Mouse (Mus musculus): ENCODE measurements at regions not wholly inside any gene's neighbourhood (a gene's known extent, or its start where the extent isn't known, plus 50 kb on each side); places are given as distances from the start of the nearest gene placed in this dataset.

DNA sequence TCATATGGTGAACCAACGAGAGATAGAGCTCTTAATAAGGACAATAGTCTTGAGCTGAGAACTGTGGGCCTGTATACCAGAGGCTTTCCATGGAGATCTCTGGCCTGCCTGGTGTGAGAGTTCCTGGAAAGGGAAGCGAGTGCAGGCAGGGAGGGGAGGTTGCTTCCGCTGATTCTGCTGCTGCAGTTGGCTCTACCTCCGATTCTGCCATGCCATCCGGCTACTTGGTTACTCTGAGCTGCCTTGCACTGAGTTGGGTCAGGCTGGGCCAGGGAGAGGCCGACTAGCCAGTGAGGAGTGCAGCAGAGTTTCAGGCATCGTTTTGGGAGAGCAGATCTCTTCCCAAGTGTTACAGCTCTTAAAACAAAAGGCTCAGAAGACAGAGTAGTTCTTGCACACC, 285.2 kb downstream of the Dhx35 start:
- no peak for TF ChIP-seq USF1 (IDR thresholded peaks at IDR 0.05; ENCODE audit: low read depth, low read length)
- no peak for TF ChIP-seq POLR2A (IDR thresholded peaks at IDR 0.05; ENCODE audit: low read depth, low read length)
- no peak for TF ChIP-seq CTCF (conservative IDR thresholded peaks at IDR 0.05 in 1 of 2, IDR thresholded peaks at IDR 0.05 in 1 of 2; ENCODE audit: low read depth in 2 of 2, low read length in 2 of 2)
- no peak for TF ChIP-seq ZNF384 (IDR thresholded peaks at IDR 0.05; ENCODE audit: low read depth, low read length)
- TF ChIP-seq MAX (IDR thresholded peaks at IDR 0.05; ENCODE audit: low read length) = no peak
- no peak for TF ChIP-seq JUND (conservative IDR thresholded peaks at IDR 0.05; ENCODE audit: low read depth, low read length)
- TF ChIP-seq BHLHE40 (IDR thresholded peaks at IDR 0.05; ENCODE audit: low read depth, low read length) = no peak
